25 mouse cellular contexts compared by ENCODE assay signal in genomic region chr14:12377289-12377688, GRCm38 (mm10). TPM values are rescaled to one million over a fixed set of nuclear protein-coding genes. Genes with fewer than 3 reads are reported as not detected.
"Had no signal": no experiment of that assay in that cellular context is flagged by ENCODE, and none has a peak within 500 bp of the region (broad histone marks: within the 10 kb centered on the region; RNA-seq: fewer than 3 reads in every experiment).

No protein-coding gene starts in this region.

- H3K36me3 ChIP-seq: lung, embryonic 15.5 days; midbrain, embryonic 10.5 days; midbrain, embryonic 12.5 days had no signal

- H3K4me1 ChIP-seq: lung, embryonic 15.5 days had no signal

- H3K4me3 ChIP-seq: lung, embryonic 15.5 days; midbrain, embryonic 10.5 days; midbrain, embryonic 12.5 days; myocyte; neural tube, embryonic 13.5 days; neural tube, embryonic 15.5 days had no signal

- DNase-seq: liver, postnatal 0 days; lung, adult 2 months; lung, postnatal 4 days; midbrain, embryonic 14.5 days; right cerebral cortex, adult 18-20 months; right cerebral cortex, postnatal 25 days; right cerebral cortex, postnatal 4 days; spleen, adult 18-20 months; thymus, adult 18-20 months; thymus, postnatal 14 days; thymus, postnatal 36 days had no signal

- H3K27ac ChIP-seq: lung, embryonic 15.5 days; midbrain, embryonic 10.5 days; midbrain, embryonic 12.5 days; neural tube, embryonic 13.5 days; neural tube, embryonic 15.5 days had no signal

- H3K9ac ChIP-seq: liver, postnatal 0 days; lung, embryonic 15.5 days; midbrain, embryonic 12.5 days; neural tube, embryonic 13.5 days; neural tube, embryonic 15.5 days had no signal

- ATAC-seq: liver, postnatal 0 days; lung, postnatal 0 days; midbrain, embryonic 16.5 days had no signal

- H3K9me3 ChIP-seq: lung, embryonic 15.5 days; midbrain, embryonic 10.5 days; midbrain, embryonic 12.5 days; neural tube, embryonic 13.5 days; neural tube, embryonic 15.5 days had no signal

- H3K27me3 ChIP-seq: lung, embryonic 15.5 days had no signal

- H3K4me2 ChIP-seq: lung, embryonic 15.5 days; midbrain, embryonic 12.5 days; neural tube, embryonic 13.5 days; neural tube, embryonic 15.5 days had no signal

RNA-seq across cellular contexts. Expression of gene Fezf2, which starts 29.3 kb away (rescaled TPM):
- total RNA-seq: megakaryocyte, adult 5-6 weeks; megakaryocyte-erythroid progenitor cell, adult 5-6 weeks had no signal
- polyA plus RNA-seq: liver, postnatal 0 days; lung, adult 2 months; lung, postnatal 0 days; myocyte; neural tube, embryonic 11.5 days; neural tube, embryonic 13.5 days; neural tube, embryonic 15.5 days; small intestine, adult 2 months; stomach, embryonic 14.5 days; stomach, embryonic 16.5 days had no signal
